In genomic region chr2:153807464-153807863, GRCm38 (mm10) we compare ENCODE assay signal across 9 mouse cellular contexts. TPM values are rescaled to one million over a fixed set of nuclear protein-coding genes. Genes with fewer than 3 reads are reported as not detected.
DNase-seq lines count a peak whose midpoint lies in the region; ATAC-seq and TF ChIP-seq lines count a peak whose summit lies in the region.
"Not testable (repeated sequence)": the region's sequence is repeated elsewhere in the genome, so short reads cannot be mapped to it uniquely, and the experiment has no call there.
"Had no signal": no experiment of that assay in that cellular context is flagged by ENCODE, and none has a peak within 500 bp of the region (broad histone marks: within the 10 kb centered on the region; RNA-seq: fewer than 3 reads in every experiment).

No protein-coding gene starts in this region.

- H3K4me1 ChIP-seq in forebrain, embryonic 14.5 days (ENCODE audit: control insufficient read depth, insufficient read depth, low read length); hindbrain, embryonic 11.5 days (replicated peaks; ENCODE audit: control insufficient read depth, insufficient read depth, low read length); lung, embryonic 14.5 days (ENCODE audit: insufficient read depth): not testable (repeated sequence)

- H3K36me3 ChIP-seq in forebrain, embryonic 14.5 days (ENCODE audit: control insufficient read depth, insufficient read depth, low read length); hindbrain, embryonic 11.5 days (ENCODE audit: control insufficient read depth, insufficient read depth, low read length); lung, embryonic 14.5 days (ENCODE audit: insufficient read depth): not testable (repeated sequence)

- H3K4me2 ChIP-seq in forebrain, embryonic 14.5 days (ENCODE audit: low read length); hindbrain, embryonic 11.5 days (replicated peaks; ENCODE audit: low read depth, low read length); lung, embryonic 14.5 days: not testable (repeated sequence)

- H3K4me3 ChIP-seq in forebrain, embryonic 14.5 days (ENCODE audit: low read depth, low read length); hindbrain, embryonic 11.5 days (ENCODE audit: low read depth, low read length); lung, embryonic 14.5 days (ENCODE audit: low read depth, low read length): not testable (repeated sequence)

- peak; percentile 37 for DNase-seq in Muller cell, postnatal 12 days (ENCODE audit: inconsistent ontology term)
- peak; percentile 75 to 85 for DNase-seq in cerebellum, adult 18-20 months
- peak; percentile 44 for DNase-seq in forebrain, embryonic 14.5 days (ENCODE audit: low spot score)
- peak; percentile 68 for DNase-seq in hindbrain, embryonic 11.5 days (ENCODE audit: low spot score)
- DNase-seq in layer of hippocampus, adult 9-10 months (ENCODE audit: low spot score) = peak; percentile 50
- DNase-seq in lung, embryonic 14.5 days = peak; percentile 74
- DNase-seq in retina, postnatal 1 day = peak; percentile 78
- DNase-seq in thymus, postnatal 4 days = peak; percentile 75

- ATAC-seq in forebrain, embryonic 14.5 days; hindbrain, embryonic 11.5 days (ENCODE audit: low FRiP score); lung, embryonic 14.5 days (ENCODE audit: insufficient read depth): not testable (repeated sequence)

- H3K27ac ChIP-seq in forebrain, embryonic 14.5 days (ENCODE audit: low read depth, low read length); hindbrain, embryonic 11.5 days (ENCODE audit: low read depth, low read length); lung, embryonic 14.5 days (ENCODE audit: low read depth): not testable (repeated sequence)

- TF ChIP-seq CTCF in lung, embryonic 14.5 days (IDR thresholded peaks at IDR 0.05; ENCODE audit: low read depth) = peak; percentile 80

- not testable (repeated sequence) for H3K9me3 ChIP-seq in forebrain, embryonic 14.5 days (replicated peaks; ENCODE audit: control insufficient read depth, low read length); hindbrain, embryonic 11.5 days (ENCODE audit: control insufficient read depth, low read length); lung, embryonic 14.5 days (ENCODE audit: low read depth, low read length)

- not testable (repeated sequence) for H3K9ac ChIP-seq in forebrain, embryonic 14.5 days (ENCODE audit: low read length); hindbrain, embryonic 11.5 days (ENCODE audit: low read depth, low read length); lung, embryonic 14.5 days

- not testable (repeated sequence) for H3K27me3 ChIP-seq in forebrain, embryonic 14.5 days (replicated peaks; ENCODE audit: control insufficient read depth, insufficient read depth, low read length); hindbrain, embryonic 11.5 days (ENCODE audit: control insufficient read depth, insufficient read depth, low read length); lung, embryonic 14.5 days (ENCODE audit: insufficient read depth, low read length)

RNA-seq across cellular contexts. Expression of gene Efcab8, which starts 27.7 kb away (rescaled TPM):
- polyA plus RNA-seq in forebrain, embryonic 14.5 days (2014; fragmentation: Nextera tagmentation; extraction: Ambion mirVana) = not detected in 2 replicates
- polyA plus RNA-seq in hindbrain, embryonic 11.5 days (2014; fragmentation: Nextera tagmentation; extraction: Ambion mirVana) = not detected in 2 replicates
- not detected in 2 replicates for polyA plus RNA-seq in lung, embryonic 14.5 days (2014; fragmentation: Nextera tagmentation; extraction: Ambion mirVana)
- polyA plus RNA-seq: embryonic facial prominence, embryonic 13.5 days had no signal
